Mouse (Mus musculus) cortical plate, adult 2 months (tissue): ENCODE results near the gene Cyp4a31. TPM values are rescaled to one million over a fixed set of nuclear protein-coding genes. Genes with fewer than 3 reads are reported as not detected.
"Not testable (repeated sequence)": the region's sequence is repeated elsewhere in the genome, so short reads cannot be mapped to it uniquely, and the experiment has no call there.

ENCODE experiments used
- H3K27ac ChIP-seq: fragments of 200-500 bp; 2 replicates; pipeline ENCODE4 v1.5.1; 2012; ENCODE audit warnings: low read length, control low read depth, inconsistent platforms; ENCODE audit not compliant: insufficient read depth
- H3K4me1 ChIP-seq: fragments of 200-500 bp; 2 replicates; pipeline ENCODE4 v1.6.1; 2011; ENCODE audit warnings: low read length; ENCODE audit not compliant: control insufficient read depth, insufficient read depth
- H3K4me3 ChIP-seq: fragments of 200-500 bp; 2 replicates; pipeline ENCODE4 v1.5.1; 2011; ENCODE audit warnings: mild to moderate bottlenecking, low read length, control low read depth; ENCODE audit not compliant: insufficient read depth
- CTCF ChIP-seq: fragments of 200-500 bp; IDR thresholded peaks from 2 replicates; pipeline ENCODE4 v1.5.1; 2011; ENCODE audit warnings: mild to moderate bottlenecking, control low read depth, low read length; ENCODE audit not compliant: insufficient read depth; ENCODE audit errors: extremely low read depth
- POLR2A ChIP-seq: fragments of 200-500 bp; IDR thresholded peaks from 2 replicates; pipeline ENCODE4 v1.6.1; 2011; ENCODE audit warnings: mild to moderate bottlenecking, low read length, control low read depth; ENCODE audit not compliant: insufficient read depth; ENCODE audit errors: extremely low read depth
- polyA plus RNA-seq: library from polyadenylated mRNA; depleted of rRNA; stranded (reverse); fragments of >200 nt; gene quantifications from 2 replicates; pipeline ENCODE4 v1.2.3, GENCODE M21; 2012; rRNA removed

Cyp4a31 gene
- polyA plus RNA-seq, 1 experiment = not detected

GRCm38 (mm10) chr4:115575255-115575654 lies 11.8 kb downstream of the Cyp4a31 start:
- TF ChIP-seq POLR2A (no peak), CTCF (no peak)
- no peak overlapping the region for H3K4me3 ChIP-seq

GRCm38 (mm10) chr4:115575776-115576175 lies 12.3 kb downstream of the Cyp4a31 start:
- H3K27ac ChIP-seq = no peak overlapping the region
- TF ChIP-seq POLR2A = no peak
- TF ChIP-seq CTCF = no peak
- H3K4me3 ChIP-seq = no peak overlapping the region
- H3K4me1 ChIP-seq = no peaks in the 10 kb centered on the region

More at GRCm38 (mm10) chr4:115575255-115575654, 11.8 kb downstream of the Cyp4a31 start:
- Histone ChIP-seq H3K27ac (no peak overlapping the region), H3K4me1 (no peaks in the 10 kb centered on the region)

GRCm38 (mm10) chr4:115583036-115583435 lies 19.6 kb downstream of the Cyp4a31 start:
- H3K27ac ChIP-seq = no peak overlapping the region
- TF ChIP-seq CTCF (no peak), POLR2A (no peak)
- no peak overlapping the region for H3K4me3 ChIP-seq
- no peaks in the 10 kb centered on the region for H3K4me1 ChIP-seq

GRCm38 (mm10) chr4:115596357-115596756 lies 32.9 kb downstream of the Cyp4a31 start:
- no peaks in the 10 kb centered on the region for H3K4me1 ChIP-seq
- no peak overlapping the region for H3K27ac ChIP-seq
- H3K4me3 ChIP-seq = no peak overlapping the region
- TF ChIP-seq CTCF (no peak), POLR2A (no peak)

GRCm38 (mm10) chr4:115596824-115597336 lies 33.4 kb downstream of the Cyp4a31 start:
- Histone ChIP-seq H3K4me3 (no peak overlapping the region), H3K4me1 (no peaks in the 10 kb centered on the region), H3K27ac (no peak overlapping the region)
- TF ChIP-seq CTCF = no peak
- no peak for TF ChIP-seq POLR2A

- H3K4me3 ChIP-seq, H3K27ac ChIP-seq, H3K4me1 ChIP-seq: not testable (repeated sequence)
These were observed 37.2 kb downstream of the Cyp4a31 start, which contains the start of gene Cyp4a32 for GRCm38 (mm10) chr4:115600611-115601010. TSS of gene Cyp4a32 (plus strand) at chr4:115600969.

- Histone ChIP-seq H3K4me1 (no peaks in the 10 kb centered on the region), H3K27ac (no peak overlapping the region), H3K4me3 (no peak overlapping the region)
- TF ChIP-seq CTCF = no peak
- no peak for TF ChIP-seq POLR2A
These were observed 50.6 kb downstream of the Cyp4a31 start for GRCm38 (mm10) chr4:115614005-115614404.

GRCm38 (mm10) chr4:115625560-115625959 lies 62.1 kb downstream of the Cyp4a31 start:
- not testable (repeated sequence) for H3K27ac ChIP-seq, H3K4me1 ChIP-seq, H3K4me3 ChIP-seq

Other genes with a start within 250 kb of the Cyp4a31 start
- gene Cyp4a12b, start 152.0 kb upstream of the Cyp4a31 start, polyA plus RNA-seq = 0.06 and 0.21 TPM in 2 replicates
- gene Cyp4a30b, start 111.0 kb upstream of the Cyp4a31 start, polyA plus RNA-seq = not detected in 2 replicates
- gene Cyp4a14, start 67.5 kb upstream of the Cyp4a31 start, polyA plus RNA-seq = not detected in 2 replicates
- not detected in 2 replicates for gene Cyp4a10, start 45.4 kb upstream of the Cyp4a31 start, polyA plus RNA-seq
- gene Cyp4a32, start 37.3 kb downstream of the Cyp4a31 start, polyA plus RNA-seq = not detected in 2 replicates
- 1.6 and 2.2 TPM in 2 replicates for gene Cyp4b1, start 84.1 kb downstream of the Cyp4a31 start, polyA plus RNA-seq
- gene Efcab14, start 174.1 kb downstream of the Cyp4a31 start, polyA plus RNA-seq = 37.9 and 42.0 TPM in 2 replicates
- gene Tex38, start 217.4 kb downstream of the Cyp4a31 start, polyA plus RNA-seq = 0.27 and 0.55 TPM in 2 replicates
- gene Atpaf1, start 221.2 kb downstream of the Cyp4a31 start, polyA plus RNA-seq = 53.1 and 54.4 TPM in 2 replicates